Mouse (Mus musculus) embryonic fibroblast, embryonic 13.5 days (primary cell): Measurements from ENCODE around the gene Hs3st3b1.

ENCODE experiments used
- CTCF ChIP-seq: IDR thresholded peaks from 2 replicates; pipeline ENCODE4 v1.5.1; 2011; ENCODE audit warnings: mild to moderate bottlenecking, control low read depth, low read length, moderate library complexity, borderline replicate concordance; ENCODE audit not compliant: insufficient read depth
- POLR2A ChIP-seq: IDR thresholded peaks from 2 replicates; pipeline ENCODE4 v1.6.1; 2011; ENCODE audit warnings: low read depth, mild to moderate bottlenecking, control low read depth, low read length, moderate library complexity

DNA sequence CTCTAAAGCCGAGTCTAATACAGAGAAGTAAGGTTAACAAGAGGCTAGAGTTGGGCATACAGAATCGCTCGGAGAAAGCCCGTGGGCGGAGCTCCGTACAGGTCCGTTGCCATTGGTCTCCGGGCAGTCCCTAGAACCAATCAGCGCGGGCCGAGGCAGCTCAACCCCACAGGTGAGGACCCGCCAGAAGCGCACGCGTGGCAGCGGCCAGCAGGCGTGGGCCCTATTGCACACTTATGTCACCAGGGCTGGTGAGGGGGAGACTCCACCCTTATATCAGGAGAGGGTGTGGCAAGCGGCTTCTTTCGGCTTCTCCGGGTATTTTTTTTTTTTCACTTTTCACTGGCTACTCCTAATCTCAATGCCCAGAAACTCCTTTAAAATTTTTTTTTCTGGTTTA, 7.7 kb downstream of the Hs3st3b1 start:
- TF ChIP-seq POLR2A (no peak), CTCF (no peak)
